In genomic region chr1:67122797-67123196, GRCm38 (mm10) we compare ENCODE assay signal across 22 mouse cellular contexts. TPM values are rescaled to one million over a fixed set of nuclear protein-coding genes. Genes with fewer than 3 reads are reported as not detected.
DNase-seq lines count a peak whose midpoint lies in the region; ATAC-seq and TF ChIP-seq lines count a peak whose summit lies in the region.
"Had no signal": no experiment of that assay in that cellular context is flagged by ENCODE, and none has a peak within 500 bp of the region (broad histone marks: within the 10 kb centered on the region; RNA-seq: fewer than 3 reads in every experiment).

Gene Cps1, plus strand, starts transcription at chr1:67123026.

- H3K4me2 ChIP-seq in liver, embryonic 16.5 days (ENCODE audit: low read depth, low read length): no peak within 1 kb of the TSS
- peak within 1 kb of the TSS; percentile 37 for H3K4me2 ChIP-seq in intestine, postnatal 0 days (replicated peaks; ENCODE audit: low read depth)
- no peak within 1 kb of the TSS for H3K4me2 ChIP-seq in stomach, embryonic 16.5 days (ENCODE audit: low read depth, low read length)
- H3K4me2 ChIP-seq: embryonic facial prominence, embryonic 12.5 days; forebrain, embryonic 13.5 days; heart, embryonic 13.5 days; hindbrain, embryonic 15.5 days had no signal

- no peaks in the 10 kb centered on the region for H3K4me1 ChIP-seq in liver, embryonic 16.5 days (ENCODE audit: control insufficient read depth, low read depth, low read length)
- H3K4me1 ChIP-seq in intestine, postnatal 0 days (replicated peaks; ENCODE audit: control insufficient read depth, insufficient read depth, low read length): no peaks in the 10 kb centered on the region; the same call in 1 of the 2 replicates
- H3K4me1 ChIP-seq in stomach, embryonic 16.5 days (ENCODE audit: control insufficient read depth, insufficient read depth, low read length): no peaks in the 10 kb centered on the region
- H3K4me1 ChIP-seq in lung, adult 2 months (ENCODE audit: control insufficient read depth, insufficient read depth, low read length): no peaks in the 10 kb centered on the region
- H3K4me1 ChIP-seq: embryonic facial prominence, embryonic 12.5 days; forebrain, embryonic 13.5 days; heart, embryonic 13.5 days; hindbrain, embryonic 15.5 days had no signal

- no peaks in the 10 kb centered on the region for H3K27me3 ChIP-seq in liver, embryonic 16.5 days (ENCODE audit: control insufficient read depth, insufficient read depth, low read depth, low read length)
- no peaks in the 10 kb centered on the region for H3K27me3 ChIP-seq in intestine, postnatal 0 days (replicated peaks; ENCODE audit: control insufficient read depth, insufficient read depth, low read length)
- no peaks in the 10 kb centered on the region for H3K27me3 ChIP-seq in stomach, embryonic 16.5 days (ENCODE audit: control insufficient read depth, insufficient read depth, low read length)
- H3K27me3 ChIP-seq: embryonic facial prominence, embryonic 12.5 days; forebrain, embryonic 13.5 days; heart, embryonic 13.5 days; hindbrain, embryonic 15.5 days had no signal

- no peaks in the 10 kb centered on the region for H3K9me3 ChIP-seq in liver, embryonic 16.5 days (replicated peaks; ENCODE audit: control insufficient read depth, low read length)
- H3K9me3 ChIP-seq in intestine, postnatal 0 days (ENCODE audit: control insufficient read depth): no peaks in the 10 kb centered on the region
- H3K9me3 ChIP-seq in stomach, embryonic 16.5 days (replicated peaks; ENCODE audit: control insufficient read depth, low read length): no peaks in the 10 kb centered on the region
- H3K9me3 ChIP-seq: embryonic facial prominence, embryonic 12.5 days; forebrain, embryonic 13.5 days; heart, embryonic 13.5 days; hindbrain, embryonic 15.5 days had no signal

- no peaks in the 10 kb centered on the region for H3K36me3 ChIP-seq in liver, embryonic 16.5 days (ENCODE audit: control insufficient read depth, insufficient read depth)
- H3K36me3 ChIP-seq in intestine, postnatal 0 days (ENCODE audit: control insufficient read depth, insufficient read depth): no peaks in the 10 kb centered on the region; the same call in 1 of the 2 replicates
- no peaks in the 10 kb centered on the region for H3K36me3 ChIP-seq in stomach, embryonic 16.5 days (ENCODE audit: control insufficient read depth, insufficient read depth, low read length)
- H3K36me3 ChIP-seq: embryonic facial prominence, embryonic 12.5 days; heart, embryonic 13.5 days; hindbrain, embryonic 15.5 days had no signal

- no peak for TF ChIP-seq CTCF in intestine, postnatal 0 days (IDR thresholded peaks at IDR 0.05; ENCODE audit: low read depth)
- TF ChIP-seq CTCF in lung, adult 2 months (IDR thresholded peaks at IDR 0.05; ENCODE audit: insufficient read depth, low read length): no peak

- no peak for DNase-seq in adrenal gland, postnatal 14 days
- DNase-seq in adrenal gland, postnatal 25 days: no peak
- no peak for DNase-seq in liver
- no peak for DNase-seq in lung, adult 2 months
- no peak for DNase-seq in lung, postnatal 14 days
- DNase-seq: cerebellum, adult 11 months; cerebellum, adult 8-10 months; cerebellum, postnatal 14 days; forebrain, postnatal 0 days; gastrocnemius, adult 2 months; gastrocnemius, postnatal 25 days; heart, postnatal 36 days had no signal

- peak; percentile 59 for ATAC-seq in liver, embryonic 16.5 days (ENCODE audit: low read depth)
- ATAC-seq in intestine, postnatal 0 days: peak; percentile 56
- no peak for ATAC-seq in stomach, embryonic 16.5 days (ENCODE audit: insufficient read depth, low FRiP score)
- ATAC-seq: forebrain, embryonic 13.5 days; forebrain, postnatal 0 days had no signal

- no peak within 1 kb of the TSS for H3K9ac ChIP-seq in liver, embryonic 16.5 days (ENCODE audit: low read depth, low read length)
- H3K9ac ChIP-seq in intestine, postnatal 0 days (ENCODE audit: low read depth, low read length): no peak within 1 kb of the TSS
- no peak within 1 kb of the TSS for H3K9ac ChIP-seq in stomach, embryonic 16.5 days (ENCODE audit: low read length)
- H3K9ac ChIP-seq: embryonic facial prominence, embryonic 12.5 days; forebrain, embryonic 13.5 days; forebrain, postnatal 0 days; heart, embryonic 13.5 days; hindbrain, embryonic 15.5 days had no signal

- peak within 1 kb of the TSS; percentile 23; the same call in 1 of the 2 replicates for H3K4me3 ChIP-seq in liver, embryonic 16.5 days (ENCODE audit: low read depth, low read length)
- H3K4me3 ChIP-seq in intestine, postnatal 0 days (ENCODE audit: low read depth, low read length): no peak within 1 kb of the TSS
- H3K4me3 ChIP-seq in stomach, embryonic 16.5 days (replicated peaks; ENCODE audit: low read length): no peak within 1 kb of the TSS
- H3K4me3 ChIP-seq in lung, adult 2 months (replicated peaks; ENCODE audit: extremely low read depth, low read depth, low read length): no peak within 1 kb of the TSS
- H3K4me3 ChIP-seq: embryonic facial prominence, embryonic 12.5 days; forebrain, embryonic 13.5 days; gastrocnemius, adult 2 months; heart, embryonic 13.5 days; hindbrain, embryonic 15.5 days had no signal

- no peak within 1 kb of the TSS for H3K27ac ChIP-seq in liver, embryonic 16.5 days (ENCODE audit: low read length)
- H3K27ac ChIP-seq in intestine, postnatal 0 days (ENCODE audit: low read depth, low read length): no peak within 1 kb of the TSS
- H3K27ac ChIP-seq in stomach, embryonic 16.5 days (ENCODE audit: low read length): no peak within 1 kb of the TSS
- H3K27ac ChIP-seq: embryonic facial prominence, embryonic 12.5 days; forebrain, embryonic 13.5 days; gastrocnemius, adult 2 months; heart, embryonic 13.5 days; hindbrain, embryonic 15.5 days had no signal

- no peak for TF ChIP-seq POLR2A in lung, adult 2 months (IDR thresholded peaks at IDR 0.05; ENCODE audit: borderline replicate concordance, extremely low read depth, low read depth, low read length)

- 59% methylated on average over 3 of the region's 3 CpGs for WGBS in liver, embryonic 16.5 days (ENCODE audit: insufficient replicate concordance)
- WGBS in intestine, postnatal 0 days: 45% methylated on average over 3 of the region's 3 CpGs
- WGBS in stomach, embryonic 16.5 days: 80% methylated on average over 3 of the region's 3 CpGs
- WGBS in lung, adult 2 months: 78% methylated on average over 3 of the region's 3 CpGs

RNA-seq across cellular contexts. Expression of gene Cps1, which starts in this region (rescaled TPM):
- 25.9 and 469 TPM in 2 replicates for total RNA-seq in adrenal gland, postnatal 14 days (2021)
- 22.0 TPM in 1 of 2 replicates, not detected in the other for total RNA-seq in adrenal gland, postnatal 25 days (2021)
- polyA plus RNA-seq in liver, embryonic 16.5 days (2015; fragmentation: Nextera tagmentation; extraction: Ambion mirVana): 45.2 and 64.7 TPM in 2 replicates
- 217 and 240 TPM in 2 replicates for polyA plus RNA-seq in intestine, postnatal 0 days (2015; fragmentation: Nextera tagmentation; extraction: Ambion mirVana)
- polyA plus RNA-seq in stomach, embryonic 16.5 days (2015; fragmentation: Nextera tagmentation; extraction: Ambion mirVana): 49.1 and 56.7 TPM in 2 replicates
- 0.05 and 0.27 TPM in 2 replicates for polyA plus RNA-seq in lung, adult 2 months (2012; rRNA removed)
- total RNA-seq: common myeloid progenitor, adult 5-6 weeks; gastrocnemius, adult 2 months; gastrocnemius, postnatal 25 days; granulocyte monocyte progenitor cell, adult 5-6 weeks; MEL had no signal

Comparison
In these comparisons a context has a peak if more than half of its experiments do, and no peak if none do; other contexts are left out.
1. RNA of gene Cps1 (polyA plus RNA-seq): 217 to 240 TPM in intestine, postnatal 0 days, 45.2 to 64.7 TPM in liver, embryonic 16.5 days and 49.1 to 56.7 TPM in stomach, embryonic 16.5 days; 0.05 to 0.27 TPM in lung, adult 2 months; every median in the first group is over 10 times any median in the second.